Mouse (Mus musculus): ENCODE data around the gene Ppil2. TPM values are rescaled to one million over a fixed set of nuclear protein-coding genes. Genes with fewer than 3 reads are reported as not detected.

Ppil2 gene
- total RNA-seq, 2 experiments from 2014 or later: 83.4 to 97.0 TPM

GRCm38 (mm10) chr16:17102630-17103220 is 8.3 kb downstream of the Ppil2 start:
- no peak for DNase-seq

GRCm38 (mm10) chr16:17096938-17097337 is 14.1 kb downstream of the Ppil2 start:
- DNase-seq: no peak

- no peak for DNase-seq
These were observed 22.7 kb downstream of the Ppil2 start for GRCm38 (mm10) chr16:17088346-17088745.

GRCm38 (mm10) chr16:17086669-17087193 is 24.3 kb downstream of the Ppil2 start:
- DNase-seq: no peak

- DNase-seq: no peak
These were observed 24.8 kb downstream of the Ppil2 start for GRCm38 (mm10) chr16:17086241-17086640.

GRCm38 (mm10) chr16:17085636-17086035 is 25.4 kb downstream of the Ppil2 start:
- DNase-seq: peak; percentile 67 to 70

- no peak for DNase-seq
These were observed 28.8 kb downstream of the Ppil2 start for GRCm38 (mm10) chr16:17082121-17082792.

- DNase-seq: no peak
These were observed 33.0 kb downstream of the Ppil2 start for GRCm38 (mm10) chr16:17078101-17078500.

- DNase-seq: no peak
These were observed 34.2 kb downstream of the Ppil2 start for GRCm38 (mm10) chr16:17076869-17077268.

- DNase-seq: no peak
These were observed 34.8 kb downstream of the Ppil2 start for GRCm38 (mm10) chr16:17076301-17076700.

- no peak for DNase-seq
These were observed 38.1 kb downstream of the Ppil2 start for GRCm38 (mm10) chr16:17073000-17073399.

GRCm38 (mm10) chr16:17070716-17071115 is 40.3 kb downstream of the Ppil2 start:
- no peak for DNase-seq

GRCm38 (mm10) chr16:17069511-17070443 is 41.3 kb downstream of the Ppil2 start, which contains the start of gene Ypel1:
Gene Ypel1 (plus strand): TSS chr16:17069696.
- peak; percentile 94 to 96 for DNase-seq

GRCm38 (mm10) chr16:17067552-17067951 is 43.5 kb downstream of the Ppil2 start:
- DNase-seq: no peak

GRCm38 (mm10) chr16:17062338-17062737 is 48.7 kb downstream of the Ppil2 start:
- no peak for DNase-seq

- DNase-seq: no peak
These were observed 55.5 kb downstream of the Ppil2 start for GRCm38 (mm10) chr16:17055584-17055983.

- DNase-seq: no peak
These were observed 57.2 kb downstream of the Ppil2 start for GRCm38 (mm10) chr16:17053903-17054302.

GRCm38 (mm10) chr16:17052087-17052486 is 59.0 kb downstream of the Ppil2 start:
- DNase-seq: no peak

GRCm38 (mm10) chr16:17049886-17050285 is 61.2 kb downstream of the Ppil2 start:
- DNase-seq: no peak

- no peak for DNase-seq
These were observed 65.8 kb downstream of the Ppil2 start for GRCm38 (mm10) chr16:17045287-17045686.

GRCm38 (mm10) chr16:17044320-17044719 is 66.7 kb downstream of the Ppil2 start:
- DNase-seq: peak; percentile 36 to 52

GRCm38 (mm10) chr16:17041417-17041816 is 69.6 kb downstream of the Ppil2 start:
- no peak for DNase-seq

All from adrenal gland, postnatal 36 days (tissue).